ENCODE assay signal across 15 mouse cellular contexts in the genomic region with DNA sequence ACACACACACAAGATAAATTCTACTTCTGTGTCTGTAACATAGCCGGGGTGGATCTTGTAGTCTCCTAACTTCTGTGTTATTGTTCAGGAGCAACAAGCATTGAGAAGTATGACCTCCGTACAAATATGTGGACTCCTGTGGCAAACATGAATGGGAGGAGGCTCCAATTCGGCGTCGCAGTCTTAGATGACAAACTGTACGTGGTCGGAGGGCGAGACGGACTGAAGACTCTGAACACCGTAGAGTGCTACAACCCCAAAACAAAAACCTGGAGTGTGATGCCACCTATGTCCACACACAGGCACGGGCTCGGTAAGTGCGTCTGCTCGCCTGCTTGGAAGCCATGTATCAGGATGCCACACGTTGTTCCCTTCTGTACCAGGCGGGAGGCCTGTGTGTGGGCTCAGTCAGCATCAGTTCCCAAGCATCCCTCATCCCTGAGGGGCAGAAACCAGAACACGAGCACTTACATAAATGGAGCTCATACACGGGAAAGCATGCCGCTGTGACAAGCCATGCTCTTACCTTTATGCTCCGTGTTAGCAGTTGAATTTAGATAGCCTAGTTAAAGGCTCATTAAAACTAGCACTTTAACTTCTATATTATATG. TPM values are rescaled to one million over a fixed set of nuclear protein-coding genes. Genes with fewer than 3 reads are reported as not detected.
DNase-seq lines count a peak whose midpoint lies in the region; ATAC-seq and TF ChIP-seq lines count a peak whose summit lies in the region.
"Had no signal": no experiment of that assay in that cellular context is flagged by ENCODE, and none has a peak within 500 bp of the region (broad histone marks: within the 10 kb centered on the region; RNA-seq: fewer than 3 reads in every experiment).

No protein-coding gene starts in this region.

- no peak overlapping the region for H3K9ac ChIP-seq in forebrain, embryonic 13.5 days
- H3K9ac ChIP-seq in forebrain, embryonic 12.5 days = no peak overlapping the region
- H3K9ac ChIP-seq in heart, embryonic 15.5 days = no peak overlapping the region
- H3K9ac ChIP-seq: midbrain, embryonic 13.5 days had no signal

- intact Hi-C loops in heart, postnatal 10 days (cut with DNase I) = loop anchor here (2.0 to 5.0 kb wide), 3 partner anchors 52 to 156 kb away; partner anchors contain the start of gene Klhl5

- no peaks in the 10 kb centered on the region for H3K27me3 ChIP-seq in forebrain, embryonic 13.5 days
- no peaks in the 10 kb centered on the region for H3K27me3 ChIP-seq in forebrain, embryonic 12.5 days
- no peaks in the 10 kb centered on the region for H3K27me3 ChIP-seq in heart, embryonic 15.5 days
- H3K27me3 ChIP-seq: CH12.LX; midbrain, embryonic 13.5 days; Patski had no signal

- no peaks in the 10 kb centered on the region for H3K9me3 ChIP-seq in forebrain, embryonic 13.5 days (replicated peaks)
- H3K9me3 ChIP-seq in forebrain, embryonic 12.5 days = no peaks in the 10 kb centered on the region
- H3K9me3 ChIP-seq in heart, embryonic 15.5 days (replicated peaks) = no peaks in the 10 kb centered on the region
- H3K9me3 ChIP-seq: midbrain, embryonic 13.5 days had no signal

- no peaks in the 10 kb centered on the region for H3K4me1 ChIP-seq in forebrain, embryonic 13.5 days
- H3K4me1 ChIP-seq in forebrain, embryonic 12.5 days = no peaks in the 10 kb centered on the region
- H3K4me1 ChIP-seq in heart, embryonic 15.5 days (replicated peaks) = no peaks in the 10 kb centered on the region
- H3K4me1 ChIP-seq: midbrain, embryonic 13.5 days had no signal

- 0 out of 2 replicates have a peak, but pooled peaks have one; percentile 16 for TF ChIP-seq CTCF in layer of hippocampus, adult 2 months (conservative IDR thresholded peaks at IDR 0.05)

- H3K27ac ChIP-seq in forebrain, embryonic 13.5 days = no peak overlapping the region
- no peak overlapping the region for H3K27ac ChIP-seq in forebrain, embryonic 12.5 days
- H3K27ac ChIP-seq in heart, embryonic 15.5 days = peak overlapping the region; percentile 81
- peak overlapping the region; percentile 54 for H3K27ac ChIP-seq in layer of hippocampus, adult 2 months
- H3K27ac ChIP-seq: midbrain, embryonic 13.5 days had no signal

- no peak overlapping the region for H3K4me3 ChIP-seq in forebrain, embryonic 13.5 days
- H3K4me3 ChIP-seq in forebrain, embryonic 12.5 days (replicated peaks) = no peak overlapping the region
- no peak overlapping the region for H3K4me3 ChIP-seq in heart, embryonic 15.5 days
- no peak overlapping the region for H3K4me3 ChIP-seq in layer of hippocampus, adult 2 months
- H3K4me3 ChIP-seq: midbrain, embryonic 13.5 days had no signal

- ATAC-seq in forebrain, embryonic 13.5 days = peak; percentile 43; the same call in 1 of the 2 replicates
- ATAC-seq in forebrain, embryonic 12.5 days (ENCODE audit: low FRiP score) = no peak
- ATAC-seq in heart, embryonic 15.5 days (replicated peaks; ENCODE audit: insufficient number of reproducible peaks, insufficient read depth, low FRiP score, low read depth) = no peak
- ATAC-seq: midbrain, embryonic 13.5 days; Patski had no signal

- peaks cover 77% of the 10 kb centered on the region for H3K36me3 ChIP-seq in forebrain, embryonic 13.5 days (ENCODE audit: poor library complexity, severe bottlenecking)
- peaks cover 63% of the 10 kb centered on the region for H3K36me3 ChIP-seq in forebrain, embryonic 12.5 days (replicated peaks)
- no peaks in the 10 kb centered on the region; the same call in 1 of the 2 replicates for H3K36me3 ChIP-seq in heart, embryonic 15.5 days

- 88% methylated on average over 20 of the region's 20 CpGs for WGBS in forebrain, embryonic 13.5 days
- WGBS in forebrain, embryonic 12.5 days = 90% methylated on average over 20 of the region's 20 CpGs
- 88% methylated on average over 20 of the region's 20 CpGs for WGBS in heart, embryonic 15.5 days

- DNase-seq in heart, postnatal 10 days = no peak
- peak; percentile 35 to 65 for DNase-seq in layer of hippocampus, adult 2 months (ENCODE audit: low spot score in 2 of 2)
- no peak for DNase-seq in layer of hippocampus, adult 9-10 months (ENCODE audit: low spot score)
- DNase-seq in testis, postnatal 10 days (ENCODE audit: low spot score) = peak; percentile 37
- no peak for DNase-seq in testis, postnatal 14 days (ENCODE audit: low spot score)
- DNase-seq: adrenal gland, adult 2 months; cerebellum, adult 9-11 months; embryo, embryonic 11 days; thymus, postnatal 36 days had no signal

- H3K4me2 ChIP-seq in forebrain, embryonic 13.5 days = no peak overlapping the region
- H3K4me2 ChIP-seq in forebrain, embryonic 12.5 days = no peak overlapping the region
- H3K4me2 ChIP-seq in heart, embryonic 15.5 days = no peak overlapping the region
- H3K4me2 ChIP-seq: midbrain, embryonic 13.5 days had no signal

RNA-seq across cellular contexts. Expression of gene Wdr19, which starts 40.7 kb away (rescaled TPM):
- 10.4 and 12.6 TPM in 2 replicates for polyA plus RNA-seq in forebrain, embryonic 13.5 days (2015; fragmentation: Nextera tagmentation; extraction: Ambion mirVana)
- polyA plus RNA-seq in forebrain, embryonic 12.5 days (2016; fragmentation: Nextera tagmentation; extraction: Ambion mirVana) = 13.8 and 14.8 TPM in 2 replicates
- 5.0 and 5.8 TPM in 2 replicates for polyA plus RNA-seq in heart, embryonic 15.5 days (2015; fragmentation: Nextera tagmentation; extraction: Ambion mirVana)
- total RNA-seq in heart, postnatal 10 days (2021) = 1 to 10 TPM; 2.6 to 3.0 TPM
- 10 to 100 TPM; 22.9 to 23.7 TPM for total RNA-seq in layer of hippocampus, adult 2 months (2021)

RNA-seq across cellular contexts. Expression of gene Klhl5, which starts 51.5 kb away (rescaled TPM):
- polyA plus RNA-seq in forebrain, embryonic 13.5 days (2015; fragmentation: Nextera tagmentation; extraction: Ambion mirVana) = 51.7 and 53.4 TPM in 2 replicates
- 47.1 and 47.6 TPM in 2 replicates for polyA plus RNA-seq in forebrain, embryonic 12.5 days (2016; fragmentation: Nextera tagmentation; extraction: Ambion mirVana)
- polyA plus RNA-seq in heart, embryonic 15.5 days (2015; fragmentation: Nextera tagmentation; extraction: Ambion mirVana) = 11.9 and 13.8 TPM in 2 replicates
- total RNA-seq in heart, postnatal 10 days (2021) = 10 to 100 TPM; 20.8 to 21.1 TPM
- total RNA-seq in layer of hippocampus, adult 2 months (2021) = 10 to 100 TPM; 53.8 to 62.9 TPM

Comparison
In these comparisons a context has a peak if more than half of its experiments do, and no peak if none do; other contexts are left out.
1. DNase-seq: peak in layer of hippocampus, adult 2 months (2 of 2) and testis, postnatal 10 days (single experiment); none in heart, postnatal 10 days (0 of 2), layer of hippocampus, adult 9-10 months (single experiment) and testis, postnatal 14 days (single experiment).
2. H3K27ac ChIP-seq: peak in heart, embryonic 15.5 days (single experiment) and layer of hippocampus, adult 2 months (single experiment); none in forebrain, embryonic 13.5 days (single experiment) and forebrain, embryonic 12.5 days (single experiment).